Mouse (Mus musculus) activated CD4-positive, CD25-positive, alpha-beta regulatory T cell (primary cell): ENCODE measurements around the gene Pirb. TPM values are rescaled to one million over a fixed set of nuclear protein-coding genes. Genes with fewer than 3 reads are reported as not detected.

ENCODE experiments used
- polyA plus RNA-seq, 2 experiments: library from polyadenylated mRNA; unstranded; fragments of 100-300 nt; shearing (Covaris generic); gene quantifications; one replicate each; pipeline ENCODE4 v1.2.1; 2017

Gene Pirb
- polyA plus RNA-seq: 1 to 10 TPM; 2.1 to 3.6 TPM

DNA sequence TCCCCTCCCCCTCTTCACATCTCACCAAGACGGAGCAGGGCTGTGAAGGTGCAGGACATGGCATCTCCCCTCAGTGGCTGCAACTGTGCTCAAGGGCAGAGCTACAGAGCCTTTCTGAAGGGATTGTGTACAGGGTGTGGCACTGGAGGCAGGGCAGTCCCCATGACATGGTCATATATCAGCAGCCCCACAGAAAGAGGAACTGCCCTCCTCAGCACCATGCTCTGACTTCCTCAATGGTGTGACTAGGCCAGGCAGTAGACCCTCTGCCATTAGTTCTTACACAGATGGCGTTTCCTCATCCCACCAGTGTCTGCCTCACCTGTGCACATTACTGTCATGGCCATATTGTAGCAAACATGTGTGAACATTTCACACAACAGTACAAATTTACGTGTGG is at the start of gene Pirb:
Pirb (minus strand) TSS at position 124 of the 400 bp plus-strand sequence.

DNA sequence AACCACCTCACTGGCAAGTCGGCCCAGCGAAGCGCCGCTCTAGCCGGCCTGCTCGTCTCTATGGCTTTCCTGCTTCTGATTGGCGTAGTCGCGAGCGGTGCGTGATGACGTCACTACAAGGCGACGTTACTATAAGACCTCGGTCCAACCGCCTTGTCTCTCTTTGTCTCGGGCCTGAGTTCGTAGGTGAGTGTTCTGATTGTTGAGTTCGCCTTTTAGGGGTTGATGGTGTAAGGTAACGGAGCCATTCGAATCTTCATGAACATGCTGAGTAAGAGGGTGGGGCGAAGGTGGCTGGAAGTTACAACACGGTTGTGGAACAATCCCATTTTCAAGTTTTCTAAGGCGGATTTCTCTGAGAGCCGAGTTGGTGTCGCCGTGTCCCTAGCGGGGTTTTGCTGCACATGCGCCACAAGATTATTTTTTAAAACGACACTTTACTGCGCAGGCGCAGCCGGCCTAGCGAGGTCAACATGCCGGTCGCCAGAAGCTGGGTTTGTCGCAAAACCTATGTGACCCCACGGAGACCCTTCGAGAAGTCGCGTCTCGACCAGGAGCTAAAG is 16.2 kb downstream of the Pirb start, which contains the start of gene Rps9:
Rps9 (plus strand) TSS at position 115 of the 563 bp plus-strand sequence.

DNA sequence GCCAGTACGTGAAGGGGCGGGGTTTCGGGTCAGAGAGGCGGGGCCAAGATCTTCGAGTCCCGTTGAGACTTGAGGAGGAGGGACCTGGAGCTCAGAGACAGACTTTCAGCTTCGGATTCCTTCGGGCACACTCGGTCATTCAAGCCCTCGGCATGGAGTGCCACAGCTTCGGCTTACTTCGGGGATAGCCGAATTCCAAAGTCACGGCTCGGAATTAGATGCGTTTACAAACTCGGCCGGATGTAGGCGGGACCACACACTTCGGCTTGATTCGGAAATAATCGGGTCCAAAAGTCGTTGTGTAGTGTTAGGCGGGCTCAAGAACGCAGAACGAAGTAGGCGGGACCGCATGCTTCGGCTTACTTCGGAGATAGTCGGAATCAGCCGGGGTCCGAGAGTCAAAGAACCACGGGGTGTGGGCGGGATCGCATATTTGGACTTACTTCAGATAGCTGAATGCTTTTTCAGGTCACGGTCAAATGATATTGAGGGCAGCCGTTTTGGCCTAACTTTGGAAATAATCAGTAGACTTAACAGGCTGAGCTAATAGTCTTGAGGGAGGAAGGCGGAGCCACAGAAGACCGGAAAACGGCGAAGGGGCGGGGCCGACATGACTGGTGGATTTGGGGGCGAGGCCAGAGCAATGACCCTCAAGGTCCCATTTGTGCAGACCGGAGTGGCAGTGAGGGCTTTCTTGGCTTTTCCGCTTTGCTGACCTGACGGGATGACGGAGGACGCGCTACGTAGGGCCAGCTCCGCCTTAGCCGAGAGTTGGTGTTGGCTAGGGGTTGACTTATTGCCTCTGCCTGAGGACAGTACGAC is 27.0 kb downstream of the Pirb start, which contains the start of gene Mboat7:
Mboat7 (minus strand) TSS at position 537 of the 822 bp plus-strand sequence.

DNA sequence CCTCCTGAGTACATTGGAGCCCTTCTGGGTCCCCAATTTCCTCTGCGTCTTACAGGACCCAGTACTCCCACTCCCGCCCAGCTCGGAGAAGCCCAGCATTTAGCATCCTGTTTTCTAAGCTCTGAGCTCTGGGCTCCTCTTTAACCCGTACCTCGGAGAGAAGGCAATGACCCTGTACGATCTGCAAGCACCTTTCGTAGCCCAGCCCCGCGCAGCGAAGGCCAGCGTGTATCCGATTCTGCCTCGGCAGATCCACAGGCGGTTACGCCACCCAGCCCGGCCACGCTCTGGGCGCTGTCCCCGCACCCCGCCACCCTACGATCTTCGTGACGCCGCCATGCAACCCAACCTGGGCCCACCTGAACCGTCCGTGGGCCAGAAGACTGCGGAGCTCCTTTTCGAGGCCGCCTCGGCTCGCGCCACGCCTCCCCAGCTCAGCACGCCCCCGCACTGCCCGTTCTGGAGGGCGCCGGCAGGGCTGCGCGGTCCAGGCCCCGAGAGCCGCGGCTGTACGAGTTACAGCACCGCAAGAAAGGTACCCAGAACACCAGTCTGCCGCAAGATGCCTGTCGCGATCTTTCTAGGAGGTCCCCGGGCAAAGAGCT is 27.7 kb downstream of the Pirb start, which contains the start of gene Tsen34:
Tsen34 (plus strand) TSS at position 482 of the 605 bp plus-strand sequence.

DNA sequence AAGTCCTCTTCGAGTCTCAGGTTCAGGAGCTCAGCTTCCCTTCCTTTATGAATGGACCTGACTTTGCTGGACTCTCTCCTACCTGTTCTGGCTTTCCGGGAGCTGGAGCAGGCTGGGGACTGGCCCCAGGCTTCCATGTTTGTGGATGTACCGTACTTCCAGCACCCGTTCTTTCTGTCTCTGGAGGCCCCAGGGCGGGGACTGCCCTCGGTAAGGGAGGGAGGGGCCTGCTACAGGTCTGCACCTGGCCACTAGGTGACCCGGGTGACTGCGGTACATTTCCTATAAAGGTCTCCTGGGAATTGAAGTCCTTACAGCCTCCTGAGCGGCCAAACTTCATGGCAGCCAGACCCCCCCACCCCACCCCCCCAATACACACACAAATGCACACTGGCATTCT is 42.8 kb downstream of the Pirb start, which contains the start of gene Tmc4:
Tmc4 (minus strand) TSS at position 212 of the 400 bp plus-strand sequence.

DNA sequence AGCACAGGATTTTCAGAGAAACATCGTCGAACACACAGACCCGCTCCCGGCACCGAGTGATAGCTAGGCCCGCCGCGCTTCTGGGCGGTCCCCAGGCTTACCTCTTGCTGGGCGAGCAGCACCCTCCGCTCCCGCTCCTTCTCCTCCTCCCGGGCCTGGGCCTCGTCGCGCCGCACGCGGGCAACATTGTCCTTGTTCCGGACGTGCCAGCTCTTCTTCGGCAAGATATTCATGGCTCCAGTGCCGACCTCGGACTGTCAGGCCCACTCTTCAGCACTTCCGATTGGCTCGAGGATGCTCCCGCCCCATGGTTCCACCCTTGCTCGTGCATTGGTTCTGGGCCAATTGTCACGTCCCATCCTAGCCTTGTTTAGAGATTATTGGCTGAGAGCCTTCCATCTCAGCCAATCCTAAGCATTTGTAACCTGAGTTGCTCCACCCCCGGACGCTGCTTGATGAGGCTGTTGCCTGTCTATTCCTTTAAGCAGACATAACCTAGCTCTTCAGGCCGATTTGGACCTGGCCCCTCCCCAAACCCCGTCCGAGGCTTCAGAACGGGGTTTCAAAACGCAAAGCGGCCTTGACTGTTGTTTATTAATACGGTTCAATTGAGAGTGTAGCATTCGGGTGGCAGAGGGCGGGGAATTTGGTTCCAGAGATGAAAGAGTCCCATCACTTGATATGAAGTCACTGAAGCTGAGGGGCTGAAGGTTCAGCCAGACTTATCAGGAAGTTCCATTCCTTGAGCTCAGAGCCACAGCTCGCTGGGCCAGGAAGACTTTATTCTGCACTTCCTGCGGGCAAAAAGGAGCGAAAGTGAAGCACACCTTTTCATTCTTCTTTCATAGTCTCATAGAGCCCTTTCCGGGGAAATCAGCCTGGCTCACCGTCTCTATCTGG is 54.7 kb downstream of the Pirb start, which contains the start of gene Leng1:
Leng1 (minus strand) TSS at position 626 of the 900 bp plus-strand sequence.

Other genes with a start within 250 kb of the Pirb start
- gene Tarm1, start 217.8 kb downstream of the Pirb start, polyA plus RNA-seq: 1 to 10 TPM in 1 of 2 experiments, not detected in 1; 1.7 TPM
- under 1 TPM in 1 of 2 experiments, not detected in 1; 0.34 TPM for gene Oscar, start 104.2 kb downstream of the Pirb start, polyA plus RNA-seq
- gene Ndufa3, start 103.0 kb downstream of the Pirb start, polyA plus RNA-seq: 100 to 1,000 TPM; 490 to 495 TPM
- gene Tfpt, start 90.5 kb downstream of the Pirb start, polyA plus RNA-seq: 10 to 100 TPM; 52.0 to 55.0 TPM
- gene Prpf31, start 90.4 kb downstream of the Pirb start, polyA plus RNA-seq: 10 to 100 TPM; 79.1 to 99.3 TPM
- 10 to 100 TPM; 71.9 to 96.3 TPM for gene Cnot3, start 75.1 kb downstream of the Pirb start, polyA plus RNA-seq
- 10 to 100 TPM; 20.6 to 23.3 TPM for gene Leng1, start 54.6 kb downstream of the Pirb start, polyA plus RNA-seq
- gene Tmc4, start 42.8 kb downstream of the Pirb start, polyA plus RNA-seq: 1 to 10 TPM; 5.2 to 6.7 TPM
- gene Tsen34, start 27.5 kb downstream of the Pirb start, polyA plus RNA-seq: 10 to 100 TPM; 26.9 to 40.8 TPM
- 10 to 100 TPM; 70.7 to 71.5 TPM for gene Mboat7, start 26.9 kb downstream of the Pirb start, polyA plus RNA-seq
- gene Rps9, start 16.4 kb downstream of the Pirb start, polyA plus RNA-seq: 1,000 to 10,000 TPM; 1,535 to 2,624 TPM
- under 1 TPM in 1 of 2 experiments, not detected in 1; 0.76 TPM for gene Gm15448, start 105.3 kb upstream of the Pirb start, polyA plus RNA-seq
- gene Pira2, start 124.7 kb upstream of the Pirb start, polyA plus RNA-seq: under 1 TPM; 0.63 to 1.00 TPM
- gene Gm14548, start 177.7 kb upstream of the Pirb start, polyA plus RNA-seq: under 1 TPM; 0.16 to 0.26 TPM
- gene Lilra6, start 195.1 kb upstream of the Pirb start, polyA plus RNA-seq: not detected